Mouse (Mus musculus): Measurements from ENCODE around the gene Rgl1.
A peak's percentile ranks its signal among the peaks of the same experiment; 100 is the strongest.

Rgl1 gene

GRCm38 (mm10) chr1:152615987-152616776, 150.0 kb downstream of the Rgl1 start:
- DNase-seq (ENCODE audit: low spot score in 2 of 2): no peak

- DNase-seq (ENCODE audit: low spot score in 2 of 2): no peak
Observed at GRCm38 (mm10) chr1:152614743-152615380, 151.3 kb downstream of the Rgl1 start.

DNA sequence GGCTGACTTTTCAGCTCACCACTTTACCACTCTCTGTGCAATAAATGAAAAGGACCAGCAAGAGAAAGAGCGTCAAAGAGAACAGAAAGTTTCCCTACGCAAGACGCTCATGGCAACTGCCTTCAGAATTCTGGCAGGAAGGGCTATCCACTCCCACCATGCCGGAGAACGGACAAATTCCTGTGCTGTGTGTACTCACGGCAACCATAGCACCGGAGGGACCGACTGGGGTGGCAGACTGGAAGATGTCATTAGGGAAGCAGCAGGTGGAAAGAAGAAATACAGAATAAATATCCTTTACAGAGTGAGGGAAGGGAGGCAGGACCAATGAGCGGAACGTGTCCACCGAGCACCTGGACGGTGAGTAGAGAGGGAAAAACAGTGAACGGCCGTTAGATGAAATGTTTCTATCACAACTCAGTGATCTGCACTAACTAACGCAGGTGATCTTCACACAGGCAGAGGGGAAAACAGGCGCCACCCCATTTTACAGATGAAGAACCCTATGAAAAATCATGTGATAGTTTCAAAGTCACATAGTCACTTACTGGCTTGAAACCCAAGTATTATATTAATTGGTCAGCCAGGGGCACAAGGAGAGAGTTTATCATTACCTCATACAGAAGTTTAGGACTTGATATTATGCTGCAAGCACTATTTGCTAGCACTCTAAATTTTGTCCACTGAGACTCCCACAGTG, 152.8 kb downstream of the Rgl1 start:
- DNase-seq (ENCODE audit: low spot score in 2 of 2): no peak

GRCm38 (mm10) chr1:152612535-152613157, 153.5 kb downstream of the Rgl1 start:
- no peak for DNase-seq (ENCODE audit: low spot score in 2 of 2)

DNA sequence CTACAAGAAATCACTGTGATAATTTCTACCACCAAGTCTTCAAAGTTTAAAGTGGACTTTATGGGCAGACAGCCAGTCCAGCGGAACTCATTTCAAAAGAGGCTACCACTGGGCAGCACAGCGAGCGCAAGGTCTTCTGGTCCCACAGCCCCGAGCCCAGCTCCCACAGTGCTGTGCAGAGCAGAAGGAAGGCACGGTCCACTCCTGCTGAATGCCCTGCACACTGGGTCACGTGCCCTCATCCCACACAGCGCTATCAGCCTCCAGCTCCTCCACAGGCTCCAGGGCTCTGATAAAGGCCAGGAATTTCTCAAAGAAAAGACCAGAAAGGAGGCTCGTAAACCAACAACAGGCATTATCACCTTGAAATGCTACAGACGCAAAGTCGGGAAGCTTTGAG, 156.6 kb downstream of the Rgl1 start:
- DNase-seq (ENCODE audit: low spot score in 2 of 2): no peak

- no peak for DNase-seq (ENCODE audit: low spot score in 2 of 2)
Observed at GRCm38 (mm10) chr1:152609006-152609405, 157.1 kb downstream of the Rgl1 start.

GRCm38 (mm10) chr1:152607765-152608164, 158.4 kb downstream of the Rgl1 start:
- DNase-seq (ENCODE audit: low spot score in 2 of 2): no peak

DNA sequence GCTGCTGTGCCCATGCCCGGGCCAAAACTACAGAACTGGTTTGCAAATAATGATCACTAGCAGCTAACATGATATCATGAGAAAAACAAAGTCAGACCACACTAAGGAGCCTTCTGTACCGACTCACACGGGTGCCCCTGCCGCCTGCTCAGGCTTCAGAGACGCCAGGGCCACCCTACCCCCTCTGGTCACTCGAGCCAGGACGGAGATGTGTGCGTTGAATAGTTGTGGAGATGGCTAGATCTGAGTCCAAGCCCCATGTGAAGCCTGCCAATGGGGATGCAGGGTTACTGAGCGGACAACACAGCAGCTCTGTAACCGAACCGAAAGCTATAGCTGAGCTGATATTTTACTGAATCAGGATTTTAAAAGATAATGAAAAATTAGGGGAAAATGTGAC, 159.4 kb downstream of the Rgl1 start:
- DNase-seq (ENCODE audit: low spot score in 2 of 2): no peak

- no peak for DNase-seq (ENCODE audit: low spot score in 2 of 2)
Observed at GRCm38 (mm10) chr1:152605895-152606625, 160.1 kb downstream of the Rgl1 start.

DNA sequence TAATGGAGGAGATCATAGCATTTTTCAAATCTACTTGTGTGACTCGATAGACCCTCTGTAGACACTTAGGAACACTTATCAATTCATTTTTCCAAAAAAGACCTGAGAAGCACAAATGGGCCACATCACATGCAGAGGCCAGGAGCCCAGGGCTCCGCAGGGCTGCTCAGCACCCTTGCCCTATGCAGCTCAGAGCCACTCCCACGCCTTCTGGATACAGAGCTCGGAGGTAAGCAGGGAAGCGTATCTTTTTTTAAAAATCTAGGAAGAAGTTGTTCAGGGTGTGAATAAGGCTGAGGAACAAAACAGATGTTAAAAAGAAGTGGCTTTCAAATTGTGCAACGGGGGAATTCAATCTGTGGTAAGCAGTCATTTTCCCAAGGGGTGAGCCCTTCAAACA, 162.0 kb downstream of the Rgl1 start:
- DNase-seq (ENCODE audit: low spot score in 2 of 2): no peak

- DNase-seq (ENCODE audit: low spot score in 2 of 2): no peak
Observed at GRCm38 (mm10) chr1:152603628-152604027, 162.5 kb downstream of the Rgl1 start.

DNA sequence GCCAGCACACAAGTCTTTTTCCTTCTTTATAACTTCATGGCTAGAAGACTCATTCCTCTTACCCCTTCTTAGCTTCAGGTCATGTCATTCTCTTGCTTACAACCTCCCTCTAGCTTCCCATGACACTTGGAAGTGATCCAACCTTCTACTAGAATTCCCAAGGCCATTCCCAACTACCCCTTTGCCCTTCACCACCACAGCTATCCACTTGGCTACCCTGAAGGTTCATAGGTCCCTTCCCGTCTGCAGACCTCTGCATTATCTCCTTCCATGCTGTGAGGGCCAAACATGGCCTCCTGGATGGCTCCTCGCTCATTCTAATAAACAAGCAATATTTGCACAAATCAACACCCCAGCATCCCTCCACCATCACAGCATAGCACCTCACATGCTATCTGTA, 165.7 kb downstream of the Rgl1 start:
- DNase-seq (ENCODE audit: low spot score in 2 of 2): no peak

DNA sequence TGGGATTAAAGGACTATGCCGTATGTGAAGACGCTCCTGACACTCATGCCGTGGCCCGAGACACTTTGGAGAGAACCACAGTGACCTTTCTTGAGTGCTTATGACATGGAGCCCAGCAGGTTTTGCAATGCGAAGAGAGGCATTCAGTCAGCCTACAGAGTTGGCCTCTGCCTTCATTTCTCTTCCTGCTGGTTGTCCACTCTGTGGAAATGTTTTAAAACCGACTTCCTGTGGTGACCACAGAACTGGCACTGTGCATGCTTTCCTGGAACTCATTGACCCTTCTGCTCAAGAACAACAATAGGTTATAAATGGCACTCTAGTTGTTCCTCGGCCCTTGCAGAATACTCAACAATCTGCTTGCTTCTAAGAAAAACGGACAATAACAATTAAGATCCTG, 166.8 kb downstream of the Rgl1 start:
- no peak for DNase-seq (ENCODE audit: low spot score in 2 of 2)

GRCm38 (mm10) chr1:152594690-152595089, 171.5 kb downstream of the Rgl1 start:
- DNase-seq (ENCODE audit: low spot score in 2 of 2): no peak

DNA sequence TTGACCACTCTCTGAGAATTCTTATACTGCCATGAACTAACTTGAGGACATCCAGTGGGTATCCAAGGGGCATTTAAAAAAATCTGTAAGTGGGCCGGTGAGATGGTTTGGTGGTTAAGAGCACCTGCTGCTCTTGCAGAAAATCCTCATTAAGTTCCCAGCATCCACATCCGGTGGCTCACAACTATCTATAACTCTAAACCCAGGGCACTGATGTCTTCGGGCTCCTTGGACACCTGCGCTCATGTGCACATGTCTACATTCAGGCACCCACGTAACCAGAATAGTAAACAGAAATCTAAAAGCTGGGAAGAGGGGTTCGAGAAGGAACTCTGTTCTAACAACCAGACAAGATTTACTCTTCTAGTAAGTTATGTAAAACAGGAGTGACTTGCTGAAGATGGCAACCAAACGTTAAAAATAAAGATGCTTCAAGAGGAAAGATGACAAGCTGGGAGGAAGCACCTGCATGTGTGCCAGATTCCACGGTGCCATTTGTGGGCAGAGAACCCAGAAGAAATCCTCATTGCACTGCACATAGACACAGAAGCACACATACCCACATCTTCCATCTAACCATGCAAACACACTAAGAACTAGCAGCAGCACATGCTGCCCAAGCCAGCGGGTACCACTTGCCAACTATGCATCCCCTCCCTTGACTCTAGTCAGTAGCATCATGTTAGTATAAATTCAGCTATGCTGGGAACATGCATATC, 172.2 kb downstream of the Rgl1 start:
- no peak for DNase-seq (ENCODE audit: low spot score in 2 of 2)

GRCm38 (mm10) chr1:152593382-152593781, 172.8 kb downstream of the Rgl1 start:
- DNase-seq (ENCODE audit: low spot score in 2 of 2): no peak

DNA sequence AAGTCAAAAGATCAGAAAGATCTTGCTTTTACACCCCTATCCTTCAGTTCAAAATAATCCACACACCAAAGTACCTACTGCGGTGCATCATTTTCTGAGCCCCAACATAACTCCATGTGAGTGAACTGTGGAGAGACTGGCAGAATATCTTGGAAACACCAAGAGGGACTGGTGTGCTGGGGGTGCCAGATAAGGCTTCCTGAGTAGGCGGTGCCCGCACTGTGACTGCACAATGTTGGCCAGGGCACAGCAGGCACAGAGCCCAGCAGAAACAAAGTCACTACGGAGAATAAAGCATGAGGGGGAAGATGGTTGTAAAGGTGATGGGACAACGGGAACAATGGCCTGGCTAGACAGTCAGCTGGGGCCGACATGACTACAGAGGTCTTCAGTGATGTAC, 173.5 kb downstream of the Rgl1 start:
- DNase-seq (ENCODE audit: low spot score in 2 of 2): no peak

GRCm38 (mm10) chr1:152591746-152592498, 174.2 kb downstream of the Rgl1 start:
- no peak for DNase-seq (ENCODE audit: low spot score in 2 of 2)

- DNase-seq (ENCODE audit: low spot score in 2 of 2): no peak
Observed at GRCm38 (mm10) chr1:152590321-152590720, 175.8 kb downstream of the Rgl1 start.

GRCm38 (mm10) chr1:152589331-152589935, 176.7 kb downstream of the Rgl1 start:
- peak in 1 of 2 experiments; percentile 62 for DNase-seq (ENCODE audit: low spot score in 2 of 2)
